In the genomic region with DNA sequence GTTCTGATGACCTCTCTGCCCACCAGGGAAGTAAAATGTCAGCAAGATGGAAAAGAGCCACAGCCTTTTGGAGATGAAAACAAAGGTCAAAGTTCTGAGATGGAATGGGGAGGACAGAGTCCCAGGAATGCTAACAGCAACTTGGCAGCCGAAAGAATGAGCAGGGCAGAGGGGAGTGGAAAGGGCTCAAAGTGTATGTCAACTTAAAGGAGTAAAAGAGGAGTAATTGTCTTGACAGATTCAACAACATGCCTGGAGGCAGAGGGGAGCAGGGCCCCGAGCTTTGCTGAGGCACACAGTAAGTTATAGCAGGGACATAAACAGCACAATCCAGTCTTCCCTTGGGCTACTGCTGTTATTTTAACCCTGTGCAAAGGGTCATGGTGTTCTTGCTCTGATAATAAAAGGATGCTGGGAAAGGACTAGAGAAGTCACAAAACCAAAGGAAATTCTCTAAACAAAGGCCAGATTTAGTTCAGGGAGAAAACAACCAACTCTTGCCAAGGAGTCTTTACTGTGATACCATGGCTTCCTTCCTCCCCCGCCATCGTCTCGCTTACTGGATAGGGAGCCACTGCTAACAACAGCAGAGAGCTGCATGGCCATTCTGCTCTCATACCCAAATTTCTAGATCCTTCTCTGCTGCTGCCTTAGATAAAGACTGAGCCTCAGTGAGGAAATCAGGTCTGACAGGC, we compare ENCODE assay signal across 8 mouse cellular contexts. TPM values are rescaled to one million over a fixed set of nuclear protein-coding genes. Genes with fewer than 3 reads are reported as not detected.
DNase-seq lines count a peak whose midpoint lies in the region; ATAC-seq lines count a peak whose summit lies in the region.

No protein-coding gene starts in this region.

- no peaks in the 10 kb centered on the region for H3K27me3 ChIP-seq in heart, embryonic 11.5 days (ENCODE audit: control insufficient read depth, insufficient read depth, low read length)

- DNase-seq in adrenal gland, postnatal 14 days, result peak; percentile 22
- DNase-seq in adrenal gland, adult 8-10 months, result no peak
- peak; percentile 74 for DNase-seq in 3T3-L1 (ENCODE audit: low read depth, low spot score)
- DNase-seq in kidney, postnatal 25 days, result peak; percentile 63 to 85
- no peak for DNase-seq in c-Kit-positive CD71-positive TER-119-positive erythroid progenitor cells, embryonic 14.5 days (ENCODE audit: low spot score)
- no peak for DNase-seq in layer of hippocampus, adult 8-10 months (ENCODE audit: low spot score in 2 of 2)
- no peak for DNase-seq in layer of hippocampus, postnatal 10 days (ENCODE audit: low spot score in 2 of 2)

- H3K4me1 ChIP-seq in heart, embryonic 11.5 days (ENCODE audit: control insufficient read depth, insufficient read depth, low read length), result peaks cover 54% of the 10 kb centered on the region

- peak overlapping the region; percentile 67 for H3K27ac ChIP-seq in heart, embryonic 11.5 days (ENCODE audit: low read depth, low read length)

- no peak overlapping the region for H3K4me2 ChIP-seq in heart, embryonic 11.5 days

- H3K9ac ChIP-seq in heart, embryonic 11.5 days (ENCODE audit: low read depth, low read length), result no peak overlapping the region

- H3K9me3 ChIP-seq in heart, embryonic 11.5 days (replicated peaks; ENCODE audit: control insufficient read depth, low read length), result no peaks in the 10 kb centered on the region

- no peak; the same call in 1 of the 2 replicates for ATAC-seq in heart, embryonic 11.5 days (replicated peaks; ENCODE audit: insufficient number of reproducible peaks, low FRiP score, low TSS enrichment)

- no peak overlapping the region for H3K4me3 ChIP-seq in heart, embryonic 11.5 days (ENCODE audit: low read depth, low read length)

- 40% methylated on average over 5 of the region's 5 CpGs for WGBS in heart, embryonic 11.5 days (ENCODE audit: insufficient replicate concordance)

- no peaks in the 10 kb centered on the region for H3K36me3 ChIP-seq in heart, embryonic 11.5 days (ENCODE audit: control insufficient read depth, insufficient read depth, low read length)

RNA-seq across cellular contexts. Expression of a gene that starts 56.0 kb away (rescaled TPM):
- 6.2 and 6.3 TPM in 2 replicates for total RNA-seq in adrenal gland, postnatal 14 days (2021)
- total RNA-seq in adrenal gland, adult 8-10 months (2022), result 10 to 100 TPM in 2 of 4 experiments, 1 to 10 TPM in 2; 8.9 to 11.1 (median 9.7) TPM
- 18.2 and 18.9 TPM in 2 replicates for polyA plus RNA-seq in heart, embryonic 11.5 days (2014; fragmentation: Nextera tagmentation; extraction: Ambion mirVana)
- 1 to 10 TPM; 4.6 to 6.7 (median 5.3) TPM for total RNA-seq in layer of hippocampus, adult 8-10 months (2022)
- 1 to 10 TPM; 4.5 to 5.1 TPM for total RNA-seq in layer of hippocampus, postnatal 10 days (2021)

Comparison
In these comparisons a context has a peak if more than half of its experiments do, and no peak if none do; other contexts are left out.
1. DNase-seq: peak in adrenal gland, postnatal 14 days (single experiment), 3T3-L1 (single experiment) and kidney, postnatal 25 days (2 of 2); none in adrenal gland, adult 8-10 months (single experiment), c-Kit-positive CD71-positive TER-119-positive erythroid progenitor cells, embryonic 14.5 days (single experiment), layer of hippocampus, adult 8-10 months (0 of 2) and layer of hippocampus, postnatal 10 days (0 of 2).